Comparison of ENCODE assay signal across 8 mouse cellular contexts in the genomic region with DNA sequence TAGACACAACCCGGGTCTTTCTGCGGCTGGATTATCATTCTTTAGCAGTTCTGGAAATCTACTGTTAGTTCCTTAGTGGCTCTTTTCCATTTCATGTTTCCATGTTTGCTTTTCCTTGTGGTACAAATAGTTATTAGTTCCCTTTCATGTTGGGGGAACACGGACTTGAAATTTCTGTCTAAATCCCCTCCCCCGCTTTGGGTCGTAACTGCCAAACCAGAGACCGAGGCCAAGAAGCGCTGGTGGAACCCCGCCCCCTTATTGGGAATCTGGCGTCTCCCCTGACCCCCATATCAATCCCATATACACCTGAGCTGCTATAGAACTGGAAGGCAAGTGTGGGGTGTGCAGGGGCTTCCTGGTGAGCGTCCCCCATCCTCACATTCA. TPM values are rescaled to one million over a fixed set of nuclear protein-coding genes. Genes with fewer than 3 reads are reported as not detected.
DNase-seq lines count a peak whose midpoint lies in the region; ATAC-seq lines count a peak whose summit lies in the region.

No protein-coding gene starts in this region.

- peak overlapping the region; percentile 90 for H3K27ac ChIP-seq in hindbrain, embryonic 10.5 days
- peak overlapping the region; percentile 89 for H3K27ac ChIP-seq in liver, embryonic 16.5 days (ENCODE audit: low read length)

- peaks cover 66% of the 10 kb centered on the region for H3K4me1 ChIP-seq in hindbrain, embryonic 10.5 days (replicated peaks)
- peaks cover 38% of the 10 kb centered on the region for H3K4me1 ChIP-seq in liver, embryonic 16.5 days (ENCODE audit: control insufficient read depth, low read depth, low read length)

- DNase-seq in cerebellum, adult 8-10 months, result peak; percentile 51
- no peak for DNase-seq in cerebellum, postnatal 36 days
- DNase-seq in MN1 (ENCODE audit: low spot score), result peak; percentile 37
- no peak for DNase-seq in hindbrain, embryonic 10.5 days (ENCODE audit: low spot score)
- no peak for DNase-seq in yolk sac, embryonic 10.5 days (ENCODE audit: low spot score)
- no peak for DNase-seq in right cerebral cortex, postnatal 36 days (ENCODE audit: low spot score in 2 of 2)
- DNase-seq in left cerebral cortex, postnatal 36 days (ENCODE audit: low spot score in 2 of 2), result no peak

- peaks cover 36% of the 10 kb centered on the region for H3K27me3 ChIP-seq in hindbrain, embryonic 10.5 days (ENCODE audit: insufficient read depth, poor library complexity, severe bottlenecking)
- H3K27me3 ChIP-seq in liver, embryonic 16.5 days (ENCODE audit: control insufficient read depth, insufficient read depth, low read depth, low read length), result peaks cover 31% of the 10 kb centered on the region

- intact Hi-C loops in left cerebral cortex, postnatal 36 days (cut with DNase I), result no loop called here

- 2% methylated on average over 10 of the region's 10 CpGs for WGBS in hindbrain, embryonic 10.5 days
- 3% methylated on average over 10 of the region's 10 CpGs for WGBS in liver, embryonic 16.5 days (ENCODE audit: insufficient replicate concordance)

- no peaks in the 10 kb centered on the region for H3K9me3 ChIP-seq in hindbrain, embryonic 10.5 days
- H3K9me3 ChIP-seq in liver, embryonic 16.5 days (replicated peaks; ENCODE audit: control insufficient read depth, low read length), result no peaks in the 10 kb centered on the region

- H3K36me3 ChIP-seq in hindbrain, embryonic 10.5 days, result 0 out of 2 replicates have a peak, but pooled peaks cover 7% of the 10 kb centered on the region
- H3K36me3 ChIP-seq in liver, embryonic 16.5 days (ENCODE audit: control insufficient read depth, insufficient read depth), result no peaks in the 10 kb centered on the region

- H3K9ac ChIP-seq in liver, embryonic 16.5 days (ENCODE audit: low read depth, low read length), result peak overlapping the region; percentile 73

- ATAC-seq in liver, embryonic 16.5 days (ENCODE audit: low read depth), result no peak

- H3K4me3 ChIP-seq in hindbrain, embryonic 10.5 days, result peak overlapping the region; percentile 77
- H3K4me3 ChIP-seq in liver, embryonic 16.5 days (ENCODE audit: low read depth, low read length), result peak overlapping the region; percentile 71

- peak overlapping the region; percentile 99 for H3K4me2 ChIP-seq in liver, embryonic 16.5 days (ENCODE audit: low read depth, low read length)

RNA-seq across cellular contexts. Expression of a gene that starts 0.8 kb away (rescaled TPM):
- 0.47 and 0.73 TPM in 2 replicates for polyA plus RNA-seq in hindbrain, embryonic 10.5 days (2016; fragmentation: Nextera tagmentation; extraction: Ambion mirVana)
- 2.4 and 2.7 TPM in 2 replicates for polyA plus RNA-seq in liver, embryonic 16.5 days (2015; fragmentation: Nextera tagmentation; extraction: Ambion mirVana)
- total RNA-seq in left cerebral cortex, postnatal 36 days (2021), result 10 to 100 TPM; 10.9 to 18.6 TPM

RNA-seq across cellular contexts. Expression of a gene that starts 7.2 kb away (rescaled TPM):
- polyA plus RNA-seq in hindbrain, embryonic 10.5 days (2016; fragmentation: Nextera tagmentation; extraction: Ambion mirVana), result 1.7 TPM in 1 of 2 replicates, not detected in the other
- polyA plus RNA-seq in liver, embryonic 16.5 days (2015; fragmentation: Nextera tagmentation; extraction: Ambion mirVana), result not detected in 2 replicates
- 1 to 10 TPM; 4.2 to 5.3 TPM for total RNA-seq in left cerebral cortex, postnatal 36 days (2021)

RNA-seq across cellular contexts. Expression of a gene that starts 16.3 kb away (rescaled TPM):
- polyA plus RNA-seq in hindbrain, embryonic 10.5 days (2016; fragmentation: Nextera tagmentation; extraction: Ambion mirVana), result 28.3 and 31.9 TPM in 2 replicates
- 14.9 and 15.1 TPM in 2 replicates for polyA plus RNA-seq in liver, embryonic 16.5 days (2015; fragmentation: Nextera tagmentation; extraction: Ambion mirVana)
- total RNA-seq in left cerebral cortex, postnatal 36 days (2021), result 10 to 100 TPM; 31.0 to 32.5 TPM

RNA-seq across cellular contexts. Expression of a gene that starts 22.8 kb away (rescaled TPM):
- polyA plus RNA-seq in hindbrain, embryonic 10.5 days (2016; fragmentation: Nextera tagmentation; extraction: Ambion mirVana), result 535 and 648 TPM in 2 replicates
- polyA plus RNA-seq in liver, embryonic 16.5 days (2015; fragmentation: Nextera tagmentation; extraction: Ambion mirVana), result 176 and 206 TPM in 2 replicates
- 1 to 10 TPM; 2.1 to 2.3 TPM for total RNA-seq in left cerebral cortex, postnatal 36 days (2021)

RNA-seq across cellular contexts. Expression of a gene that starts 22.8 kb away (rescaled TPM):
- 58.3 and 68.1 TPM in 2 replicates for polyA plus RNA-seq in hindbrain, embryonic 10.5 days (2016; fragmentation: Nextera tagmentation; extraction: Ambion mirVana)
- 43.2 and 46.0 TPM in 2 replicates for polyA plus RNA-seq in liver, embryonic 16.5 days (2015; fragmentation: Nextera tagmentation; extraction: Ambion mirVana)
- total RNA-seq in left cerebral cortex, postnatal 36 days (2021), result 10 to 100 TPM; 10.6 to 16.0 TPM

Comparison
In these comparisons a context has a peak if more than half of its experiments do, and no peak if none do; other contexts are left out.
1. DNase-seq: peak in cerebellum, adult 8-10 months (single experiment) and MN1 (single experiment); none in cerebellum, postnatal 36 days (0 of 2), hindbrain, embryonic 10.5 days (single experiment), yolk sac, embryonic 10.5 days (single experiment), right cerebral cortex, postnatal 36 days (0 of 2) and left cerebral cortex, postnatal 36 days (0 of 2).